Mouse (Mus musculus) E14TG2a.4 (cell line): ENCODE data around the gene Exosc10.

ENCODE experiments used
- H3K27me3 ChIP-seq: 2 replicates; pipeline ENCODE4 v1.6.1; 2014; ENCODE audit warnings: low read length, control low read depth; ENCODE audit not compliant: insufficient read depth
- H3K36me3 ChIP-seq: 2 replicates; pipeline ENCODE4 v1.6.1; 2014; ENCODE audit warnings: low read length, control low read depth; ENCODE audit not compliant: insufficient read depth
- H3K4me1 ChIP-seq: replicated peaks from 2 replicates; pipeline ENCODE4 v1.6.1; 2014; ENCODE audit warnings: low read depth, low read length, control low read depth
- H3K4me3 ChIP-seq: replicated peaks from 2 replicates; pipeline ENCODE4 v1.5.1; 2014; ENCODE audit warnings: mild to moderate bottlenecking, low read length
- H3K9me3 ChIP-seq: 2 replicates; pipeline ENCODE4 v1.6.1; 2014; ENCODE audit warnings: low read length, control low read depth
- CTCF ChIP-seq: conservative IDR thresholded peaks from 2 replicates; pipeline ENCODE4 v1.5.1; 2014; ENCODE audit warnings: low read length
- NANOG ChIP-seq: IDR thresholded peaks from 2 replicates; pipeline ENCODE4 v1.6.1; 2014; ENCODE audit warnings: borderline replicate concordance, low read length, mixed read lengths
- POU5F1 ChIP-seq: IDR thresholded peaks from 2 replicates; pipeline ENCODE4 v1.6.1; 2014; ENCODE audit warnings: low read length, borderline replicate concordance

Gene Exosc10

DNA sequence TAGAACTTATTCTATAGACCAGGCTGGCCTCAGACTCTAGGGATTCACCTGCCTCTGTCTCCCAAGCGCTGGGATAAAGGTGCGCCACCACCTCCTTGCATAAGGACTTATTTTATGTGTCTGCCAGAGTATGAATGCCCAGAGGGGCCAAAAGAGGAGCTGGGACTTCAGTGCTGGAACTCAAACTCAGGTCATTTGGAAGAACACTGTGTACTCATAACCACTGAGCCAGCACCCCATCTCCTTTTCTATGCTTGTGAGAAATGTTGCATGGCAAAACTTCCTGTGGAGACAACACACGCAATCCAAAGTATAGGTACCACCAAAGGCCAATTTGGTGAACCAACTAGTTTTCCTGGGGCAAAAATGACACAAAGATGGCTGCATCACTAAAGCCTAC is 38.5 kb downstream of the Exosc10 start:
- no peak overlapping the region for H3K4me3 ChIP-seq
- 0 out of 2 replicates have a peak, but pooled peaks cover 2% of the 10 kb centered on the region for H3K9me3 ChIP-seq
- H3K36me3 ChIP-seq, result peaks cover 91% of the 10 kb centered on the region
- TF ChIP-seq CTCF, result no peak
- no peaks in the 10 kb centered on the region for H3K27me3 ChIP-seq
- peaks cover 69% of the 10 kb centered on the region for H3K4me1 ChIP-seq

DNA sequence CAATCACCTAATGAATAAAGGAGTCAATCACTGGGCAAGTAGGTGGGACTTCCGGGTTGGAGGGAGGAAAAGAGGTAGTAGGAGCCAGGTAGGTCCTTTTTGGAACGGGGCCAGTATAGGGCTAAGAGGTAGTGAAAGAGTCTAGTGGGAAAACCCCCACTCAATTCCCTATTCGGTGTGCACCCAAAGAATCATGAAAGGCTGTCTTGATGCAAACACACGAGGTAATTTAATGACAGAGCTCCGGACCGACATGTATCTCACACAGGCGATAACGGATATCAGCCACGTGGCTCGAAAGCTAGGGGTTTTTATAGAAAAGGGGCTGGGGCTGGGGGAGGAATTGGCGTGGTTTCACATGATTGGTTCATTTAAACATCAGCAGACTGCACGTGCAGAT is 40.6 kb downstream of the Exosc10 start:
- Histone ChIP-seq H3K36me3 (peaks cover 90% of the 10 kb centered on the region), H3K4me3 (no peak overlapping the region), H3K4me1 (peaks cover 74% of the 10 kb centered on the region), H3K9me3 (0 out of 2 replicates have a peak, but pooled peaks cover 2% of the 10 kb centered on the region), H3K27me3 (no peaks in the 10 kb centered on the region)
- no peak for TF ChIP-seq POU5F1
- no peak for TF ChIP-seq CTCF
- TF ChIP-seq NANOG, result no peak

DNA sequence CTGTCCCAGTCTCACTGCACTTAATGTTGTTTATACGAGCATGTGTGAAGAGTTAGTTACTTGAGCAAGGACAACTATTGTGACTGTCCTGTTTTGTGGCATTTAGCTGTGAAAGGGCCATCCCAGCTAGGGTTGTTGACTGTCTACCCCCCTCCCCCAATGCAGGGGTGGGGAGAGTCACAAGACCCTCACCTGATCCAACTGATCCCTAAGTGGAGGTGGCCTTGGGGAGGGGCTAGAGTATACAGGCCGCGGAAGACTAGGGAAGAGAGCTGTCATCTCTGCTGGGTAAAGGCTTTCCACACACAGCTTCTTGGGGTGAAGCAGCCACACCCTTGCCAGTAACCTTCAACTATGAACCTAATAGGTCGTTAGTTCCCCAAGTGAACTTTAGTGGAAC is 42.1 kb downstream of the Exosc10 start:
- Histone ChIP-seq H3K27me3 (no peaks in the 10 kb centered on the region), H3K36me3 (peaks cover 81% of the 10 kb centered on the region), H3K4me1 (peaks cover 73% of the 10 kb centered on the region), H3K9me3 (0 out of 2 replicates have a peak, but pooled peaks cover 2% of the 10 kb centered on the region), H3K4me3 (peak overlapping the region; percentile 41)
- TF ChIP-seq CTCF (no peak), NANOG (no peak)

DNA sequence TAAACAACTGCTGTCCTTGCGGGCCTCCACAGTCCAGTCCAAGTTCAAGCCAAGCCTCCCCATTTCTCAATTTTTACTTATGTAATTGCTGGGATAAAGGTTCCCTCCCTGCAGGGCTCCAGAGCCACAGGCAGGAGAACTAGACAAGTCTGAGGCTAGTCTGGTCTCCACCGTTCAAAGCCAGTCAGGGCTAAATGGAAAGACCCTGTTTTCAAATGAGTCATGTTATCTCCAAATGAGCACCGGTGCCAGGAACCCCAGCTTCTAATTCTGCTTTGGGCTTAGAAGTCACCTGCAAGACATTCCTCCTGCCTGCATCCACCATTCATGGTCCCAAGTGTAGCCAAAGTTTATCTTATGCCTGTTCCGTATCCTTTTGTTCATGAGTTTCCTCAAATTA is 43.6 kb downstream of the Exosc10 start:
- Histone ChIP-seq H3K36me3 (peaks cover 77% of the 10 kb centered on the region), H3K4me1 (peaks cover 72% of the 10 kb centered on the region), H3K4me3 (no peak overlapping the region), H3K9me3 (0 out of 2 replicates have a peak, but pooled peaks cover 2% of the 10 kb centered on the region), H3K27me3 (no peaks in the 10 kb centered on the region)
- no peak for TF ChIP-seq POU5F1
- TF ChIP-seq CTCF, result no peak
- TF ChIP-seq NANOG, result no peak

DNA sequence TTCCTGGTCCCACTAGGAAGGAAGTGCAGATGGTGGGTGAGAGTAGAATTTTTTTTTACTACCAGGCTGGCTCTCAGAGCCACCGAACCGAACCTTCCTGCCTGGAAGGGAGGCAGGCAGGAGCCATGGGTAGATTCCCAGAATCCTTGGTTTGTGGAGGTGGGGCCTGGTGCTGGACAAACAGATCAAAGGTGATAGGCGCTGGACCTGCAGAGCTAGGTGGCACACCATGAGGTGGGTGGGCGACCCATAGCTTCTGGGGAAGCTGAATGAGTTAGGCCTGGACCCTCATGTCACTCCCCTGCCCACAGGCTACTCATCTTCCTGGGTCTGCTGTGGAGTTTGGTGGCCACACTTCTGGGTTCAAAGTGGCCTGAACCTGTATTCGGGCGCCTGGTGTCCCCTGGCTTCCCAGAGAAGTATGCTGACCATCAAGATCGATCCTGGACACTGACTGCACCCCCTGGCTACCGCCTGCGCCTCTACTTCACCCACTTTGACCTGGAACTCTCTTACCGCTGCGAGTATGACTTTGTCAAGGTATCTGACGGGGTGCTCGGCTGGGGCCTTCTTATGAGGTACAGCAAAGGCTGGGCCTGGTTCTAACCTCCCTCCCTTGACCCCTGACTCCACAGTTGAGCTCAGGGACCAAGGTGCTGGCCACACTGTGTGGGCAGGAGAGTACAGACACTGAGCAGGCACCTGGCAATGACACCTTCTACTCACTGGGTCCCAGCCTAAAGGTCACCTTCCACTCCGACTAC is 44.3 kb downstream of the Exosc10 start, which contains the start of gene Masp2:
TSS of gene Masp2 (plus strand) at position 198 of the 764 bp plus-strand sequence.
- TF ChIP-seq NANOG, result no peak
- no peak for TF ChIP-seq CTCF
- Histone ChIP-seq H3K4me1 (peaks cover 72% of the 10 kb centered on the region), H3K36me3 (peaks cover 71% of the 10 kb centered on the region), H3K9me3 (0 out of 2 replicates have a peak, but pooled peaks cover 2% of the 10 kb centered on the region), H3K4me3 (peak within 1 kb of the TSS; percentile 53), H3K27me3 (no peaks in the 10 kb centered on the region)

DNA sequence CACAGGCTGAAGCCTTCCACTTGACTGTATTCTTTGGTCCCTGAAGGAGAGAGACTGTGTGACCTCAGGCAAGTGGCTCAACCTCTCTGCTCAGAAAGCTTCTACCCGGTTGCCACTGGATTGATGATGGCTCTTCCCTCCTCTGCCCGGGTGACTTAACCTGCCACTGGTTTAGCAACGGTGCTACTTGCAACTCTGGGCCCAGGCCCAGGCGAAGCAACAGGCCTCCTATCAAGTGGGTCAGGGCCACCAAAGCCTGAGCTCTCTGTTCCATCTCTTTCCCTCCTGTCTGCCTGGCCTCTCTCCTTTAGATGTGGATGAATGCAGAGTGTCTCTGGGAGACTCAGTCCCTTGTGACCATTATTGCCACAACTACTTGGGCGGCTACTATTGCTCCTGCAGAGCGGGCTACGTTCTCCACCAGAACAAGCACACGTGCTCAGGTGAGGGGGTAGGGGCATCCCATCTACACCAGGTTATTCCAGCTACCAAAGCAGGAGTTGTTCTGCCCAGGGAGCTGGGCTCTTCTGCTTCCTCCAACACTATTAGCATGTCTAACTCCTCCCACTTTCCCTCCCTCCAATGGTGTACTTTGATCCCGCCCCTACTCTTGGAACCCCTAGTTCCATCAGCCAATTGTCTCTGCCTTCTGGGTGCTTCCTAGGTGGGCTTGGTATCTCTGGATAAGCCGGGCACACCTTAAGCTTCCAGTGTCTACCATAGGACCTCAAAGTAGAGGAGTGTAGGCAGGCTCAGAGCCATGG is 45.3 kb downstream of the Exosc10 start:
- H3K36me3 ChIP-seq, result peaks cover 68% of the 10 kb centered on the region
- H3K9me3 ChIP-seq, result no peaks in the 10 kb centered on the region
- TF ChIP-seq CTCF (no peak), POU5F1 (no peak), NANOG (no peak)
- H3K27me3 ChIP-seq, result no peaks in the 10 kb centered on the region
- peaks cover 71% of the 10 kb centered on the region for H3K4me1 ChIP-seq
- peak overlapping the region; percentile 53 for H3K4me3 ChIP-seq

DNA sequence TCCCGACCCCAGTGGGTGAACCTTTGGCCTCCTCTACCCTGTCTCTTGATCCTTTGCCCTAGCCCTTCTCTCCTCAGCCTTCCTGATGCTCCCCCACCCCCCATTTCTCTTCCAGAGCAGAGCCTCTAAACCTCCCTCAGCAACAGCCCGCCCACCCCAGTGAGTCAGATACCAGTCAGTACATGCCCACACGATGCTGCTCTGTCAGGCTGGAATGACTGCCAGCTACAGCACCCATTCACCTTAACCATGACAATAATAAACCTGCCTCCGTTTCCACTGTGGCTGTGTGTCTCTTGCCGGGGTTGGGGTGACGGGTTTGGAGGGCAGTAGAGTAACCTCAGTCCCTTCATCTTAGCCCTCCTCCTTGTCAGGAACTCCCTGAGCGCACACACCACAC is 45.9 kb downstream of the Exosc10 start:
- peak overlapping the region; percentile 53; the same call in 1 of the 2 replicates for H3K4me3 ChIP-seq
- H3K4me1 ChIP-seq, result peaks cover 71% of the 10 kb centered on the region
- TF ChIP-seq POU5F1 (no peak), NANOG (no peak), CTCF (no peak)
- no peaks in the 10 kb centered on the region for H3K27me3 ChIP-seq
- peaks cover 69% of the 10 kb centered on the region for H3K36me3 ChIP-seq
- H3K9me3 ChIP-seq, result no peaks in the 10 kb centered on the region

DNA sequence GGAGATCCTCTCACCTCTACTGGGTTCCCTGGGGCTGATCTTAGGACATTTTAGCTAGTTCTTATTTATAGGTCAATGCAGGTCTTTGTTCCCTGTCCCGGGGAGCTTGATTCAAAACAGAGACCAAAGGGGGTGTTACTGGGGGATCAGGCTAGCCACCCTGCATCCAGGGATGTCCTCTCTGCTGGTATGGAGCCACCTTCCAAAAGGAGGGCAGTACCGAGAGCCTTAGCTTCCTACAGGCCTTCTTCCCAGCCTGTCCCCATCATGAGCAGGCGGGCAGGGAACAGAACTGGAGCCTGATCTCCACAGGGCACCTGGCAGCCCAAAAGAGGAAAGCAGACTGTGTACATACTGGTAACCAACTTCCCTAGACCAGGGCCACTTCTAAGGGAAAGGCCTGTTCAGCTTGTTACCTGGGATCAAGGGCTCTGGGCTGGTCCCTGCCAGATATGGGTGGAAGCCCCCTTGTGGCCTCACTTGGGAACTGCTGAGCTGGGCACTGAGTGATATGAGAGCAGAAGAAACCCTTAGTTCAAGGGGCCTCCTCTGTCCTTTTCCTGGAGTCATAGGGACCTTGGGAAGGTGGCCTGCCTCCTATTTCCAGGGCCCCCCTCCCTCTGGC is 46.4 kb downstream of the Exosc10 start:
- Histone ChIP-seq H3K9me3 (no peaks in the 10 kb centered on the region), H3K27me3 (no peaks in the 10 kb centered on the region), H3K4me1 (peaks cover 71% of the 10 kb centered on the region), H3K36me3 (peaks cover 67% of the 10 kb centered on the region), H3K4me3 (no peak overlapping the region)
- TF ChIP-seq CTCF (peak; percentile 94), POU5F1 (no peak), NANOG (no peak)
